Mouse (Mus musculus) midbrain, embryonic 13.5 days (tissue): ENCODE measurements around the gene Zfp592. TPM values are rescaled to one million over a fixed set of nuclear protein-coding genes. Genes with fewer than 3 reads are reported as not detected.

ENCODE experiments used
- ATAC-seq: fragments of 200-750 bp; cut with Nextera tagmentation; 2 replicates; pipeline ENCODE4 v1.8.0; 2017; ENCODE audit warnings: mild to moderate bottlenecking, moderate TSS enrichment, moderate library complexity
- H3K27ac ChIP-seq: fragments of 300-500 bp; sonication (generic); 2 replicates; pipeline ENCODE4 v1.5.1; 2015; ENCODE audit warnings: inconsistent platforms, mild to moderate bottlenecking, moderate library complexity
- H3K27me3 ChIP-seq: fragments of 300-500 bp; sonication (generic); 2 replicates; pipeline ENCODE4 v1.6.1; 2015; ENCODE audit warnings: mild to moderate bottlenecking, inconsistent platforms
- H3K36me3 ChIP-seq: fragments of 300-500 bp; sonication (generic); 2 replicates; pipeline ENCODE4 v1.6.1; 2015; ENCODE audit warnings: mild to moderate bottlenecking, inconsistent platforms
- H3K4me1 ChIP-seq: fragments of 300-500 bp; sonication (generic); replicated peaks from 2 replicates; pipeline ENCODE4 v1.6.1; 2015; ENCODE audit warnings: inconsistent platforms
- H3K4me2 ChIP-seq: fragments of 300-500 bp; sonication (generic); replicated peaks from 2 replicates; pipeline ENCODE4 v1.6.1; 2015; ENCODE audit warnings: moderate library complexity, mild to moderate bottlenecking, inconsistent platforms
- H3K4me3 ChIP-seq: fragments of 300-500 bp; sonication (generic); replicated peaks from 2 replicates; pipeline ENCODE4 v1.5.1; 2015; ENCODE audit warnings: mild to moderate bottlenecking, inconsistent platforms
- H3K9ac ChIP-seq: fragments of 300-500 bp; sonication (generic); replicated peaks from 2 replicates; pipeline ENCODE4 v1.6.1; 2015; ENCODE audit warnings: mild to moderate bottlenecking, inconsistent platforms
- H3K9me3 ChIP-seq: fragments of 300-500 bp; sonication (generic); 2 replicates; pipeline ENCODE4 v1.6.1; 2016; ENCODE audit warnings: mild to moderate bottlenecking, inconsistent platforms
- WGBS: fragments of 180-500 bp; shearing (Covaris S2); methylation state at CpG from one replicate; pipeline ENCODE4 v1.1.7; 2015; 5-methylcytosine and 5-hydroxymethylcytosine counted together
- polyA plus RNA-seq: library from polyadenylated mRNA; unstranded; fragments of >200 nt; fragmentation: Nextera tagmentation; extraction: Ambion mirVana; gene quantifications from 2 replicates; pipeline ENCODE4 v1.2.1, GENCODE M21; 2015

The Zfp592 gene
- polyA plus RNA-seq, 1 experiment from 2014 or later: 8.8 TPM

DNA sequence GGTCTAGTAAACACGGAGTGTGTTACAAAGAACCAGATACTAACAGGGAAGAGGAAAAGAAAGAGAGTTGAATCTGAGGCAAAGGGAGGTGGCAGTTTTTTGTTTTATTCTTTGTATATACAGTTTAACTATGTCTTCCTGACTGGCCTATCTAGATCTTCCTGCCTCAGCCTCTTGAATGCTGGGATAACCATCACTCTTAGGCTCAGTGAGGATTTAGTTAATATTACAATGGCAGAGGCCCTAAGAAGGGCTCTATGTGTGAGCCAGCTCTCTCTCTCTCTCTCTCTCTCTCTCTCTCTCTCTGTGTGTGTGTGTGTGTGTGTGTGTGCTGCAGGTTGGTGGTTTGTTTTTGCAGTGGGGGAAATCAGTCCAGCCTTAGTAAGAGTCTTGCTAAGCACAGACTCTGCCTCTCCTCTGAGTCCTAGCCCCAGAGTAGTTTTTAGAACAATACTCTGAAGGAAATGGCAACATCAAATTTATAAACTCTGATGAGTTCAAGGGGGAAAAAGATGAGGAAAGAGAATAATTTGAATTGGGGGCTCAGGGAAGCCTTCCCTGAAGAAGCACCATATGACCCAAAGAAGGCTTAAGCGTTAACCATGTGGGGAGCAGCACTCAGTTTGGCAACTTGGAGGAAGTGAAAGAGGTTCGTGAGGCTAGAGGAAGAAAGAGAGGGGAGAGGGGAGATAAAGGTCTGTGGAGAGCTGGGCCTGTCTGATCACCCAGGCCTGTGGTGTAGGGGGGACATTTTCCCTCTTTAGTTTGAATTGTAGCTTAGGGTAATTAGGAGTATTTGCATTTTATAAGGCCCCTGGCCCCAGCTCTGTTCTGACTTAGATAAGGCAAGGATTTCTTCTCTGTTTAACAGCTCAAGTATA, 2.0 kb downstream of the Zfp592 start:
- ATAC-seq: no peak
- Histone ChIP-seq H3K4me1 (peaks cover 49% of the 10 kb centered on the region), H3K4me3 (peak overlapping the region; percentile 91; the same call in 1 of the 2 replicates), H3K4me2 (peak overlapping the region; percentile 80), H3K36me3 (no peaks in the 10 kb centered on the region), H3K27me3 (no peaks in the 10 kb centered on the region), H3K9me3 (no peaks in the 10 kb centered on the region), H3K9ac (0 out of 2 replicates have a peak overlapping the region, but pooled peaks have one; percentile 1), H3K27ac (no peak overlapping the region)
- 76% methylated on average over 3 of the region's 3 CpGs for WGBS

DNA sequence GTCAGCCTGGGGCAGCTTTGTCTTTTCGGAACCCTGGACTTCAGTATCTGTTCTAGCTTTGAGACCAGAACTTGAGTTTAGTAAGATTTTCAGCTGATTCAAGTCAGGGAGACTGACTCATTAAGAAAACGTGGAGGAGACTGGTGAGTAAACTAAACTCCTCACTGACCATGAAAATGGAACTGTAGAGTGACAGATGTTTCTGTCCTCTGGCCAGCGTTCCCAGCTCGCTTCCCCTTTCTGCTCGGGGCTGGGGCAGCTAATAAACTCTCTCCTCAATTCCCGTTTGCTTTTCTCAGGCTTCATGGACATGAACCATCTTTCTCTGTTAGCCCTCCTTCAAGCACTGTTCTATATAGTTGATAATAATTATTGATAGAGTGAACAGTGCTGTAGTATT, 4.3 kb downstream of the Zfp592 start:
- no peaks in the 10 kb centered on the region for H3K9me3 ChIP-seq
- no peak overlapping the region for H3K4me3 ChIP-seq
- H3K4me2 ChIP-seq: no peak overlapping the region
- no peak overlapping the region for H3K27ac ChIP-seq
- WGBS: 82% methylated on average over 6 of the region's 6 CpGs
- ATAC-seq: no peak
- no peaks in the 10 kb centered on the region for H3K27me3 ChIP-seq
- H3K4me1 ChIP-seq: peaks cover 36% of the 10 kb centered on the region
- H3K36me3 ChIP-seq: no peaks in the 10 kb centered on the region
- H3K9ac ChIP-seq: no peak overlapping the region

- no peak overlapping the region for H3K27ac ChIP-seq
- no peak for ATAC-seq
- no peaks in the 10 kb centered on the region for H3K36me3 ChIP-seq
- no peak overlapping the region for H3K4me3 ChIP-seq
- WGBS: 97% methylated on average over 2 of the region's 2 CpGs
- H3K9ac ChIP-seq: no peak overlapping the region
- no peaks in the 10 kb centered on the region for H3K27me3 ChIP-seq
- H3K4me1 ChIP-seq: peaks cover 31% of the 10 kb centered on the region
- no peak overlapping the region for H3K4me2 ChIP-seq
- no peaks in the 10 kb centered on the region for H3K9me3 ChIP-seq
These were observed 6.1 kb downstream of the Zfp592 start for GRCm38 (mm10) chr7:80999536-80999935.

DNA sequence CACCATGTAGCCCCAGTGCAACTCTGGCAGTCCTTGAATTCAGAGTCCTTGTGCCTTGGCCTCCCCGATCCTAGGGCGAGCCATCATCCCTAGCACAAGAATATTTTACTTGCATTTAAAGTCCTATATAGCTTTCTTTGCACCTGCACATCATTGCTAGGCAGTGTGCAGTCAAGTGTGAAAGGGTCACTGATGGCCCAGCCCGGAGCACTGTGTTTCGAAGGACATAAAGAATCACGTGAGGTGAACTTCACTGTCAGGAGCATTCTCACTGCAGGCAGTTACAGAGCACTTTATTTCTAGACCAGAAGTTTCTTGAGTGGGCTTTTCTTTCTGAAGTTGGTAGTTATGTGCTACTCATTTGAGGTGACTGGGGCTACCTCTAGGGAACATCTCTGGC, 8.4 kb downstream of the Zfp592 start:
- WGBS: 54% methylated on average over 5 of the region's 5 CpGs
- Histone ChIP-seq H3K9ac (no peak overlapping the region), H3K9me3 (no peaks in the 10 kb centered on the region), H3K4me2 (no peak overlapping the region), H3K36me3 (no peaks in the 10 kb centered on the region), H3K27me3 (no peaks in the 10 kb centered on the region), H3K4me3 (no peak overlapping the region), H3K27ac (no peak overlapping the region), H3K4me1 (peaks cover 11% of the 10 kb centered on the region; the same call in 1 of the 2 replicates)
- ATAC-seq: no peak

GRCm38 (mm10) chr7:81004556-81005079, 11.1 kb downstream of the Zfp592 start:
- H3K4me2 ChIP-seq: no peak overlapping the region
- ATAC-seq: no peak
- no peak overlapping the region for H3K27ac ChIP-seq
- 80% methylated on average over 3 of the region's 3 CpGs for whole genome bisulfite sequencing
- 0 out of 2 replicates have a peak, but pooled peaks cover 4% of the 10 kb centered on the region for H3K4me1 ChIP-seq
- no peak overlapping the region for H3K9ac ChIP-seq
- H3K4me3 ChIP-seq: no peak overlapping the region
- peaks cover 4% of the 10 kb centered on the region; the same call in 1 of the 2 replicates for H3K36me3 ChIP-seq
- H3K9me3 ChIP-seq: no peaks in the 10 kb centered on the region
- no peaks in the 10 kb centered on the region for H3K27me3 ChIP-seq

- H3K27ac ChIP-seq: no peak overlapping the region
- WGBS: 82% methylated on average over 1 of the region's 1 CpGs
These were observed 12.5 kb downstream of the Zfp592 start for GRCm38 (mm10) chr7:81005969-81006368.

GRCm38 (mm10) chr7:81008285-81008684, 14.8 kb downstream of the Zfp592 start:
- Histone ChIP-seq H3K27ac (no peak overlapping the region), H3K9ac (no peak overlapping the region), H3K4me2 (no peak overlapping the region), H3K4me3 (no peak overlapping the region), H3K4me1 (no peaks in the 10 kb centered on the region), H3K27me3 (no peaks in the 10 kb centered on the region), H3K36me3 (peaks cover 18% of the 10 kb centered on the region), H3K9me3 (no peaks in the 10 kb centered on the region)
- ATAC-seq: no peak
- 77% methylated on average over 3 of the region's 3 CpGs for WGBS

More at GRCm38 (mm10) chr7:81005969-81006368, 12.5 kb downstream of the Zfp592 start:
- H3K27me3 ChIP-seq: no peaks in the 10 kb centered on the region
- H3K36me3 ChIP-seq: peaks cover 11% of the 10 kb centered on the region; the same call in 1 of the 2 replicates
- ATAC-seq: no peak
- H3K9me3 ChIP-seq: no peaks in the 10 kb centered on the region
- no peak overlapping the region for H3K4me2 ChIP-seq
- no peak overlapping the region for H3K4me3 ChIP-seq
- H3K4me1 ChIP-seq: 0 out of 2 replicates have a peak, but pooled peaks cover 4% of the 10 kb centered on the region
- no peak overlapping the region for H3K9ac ChIP-seq

DNA sequence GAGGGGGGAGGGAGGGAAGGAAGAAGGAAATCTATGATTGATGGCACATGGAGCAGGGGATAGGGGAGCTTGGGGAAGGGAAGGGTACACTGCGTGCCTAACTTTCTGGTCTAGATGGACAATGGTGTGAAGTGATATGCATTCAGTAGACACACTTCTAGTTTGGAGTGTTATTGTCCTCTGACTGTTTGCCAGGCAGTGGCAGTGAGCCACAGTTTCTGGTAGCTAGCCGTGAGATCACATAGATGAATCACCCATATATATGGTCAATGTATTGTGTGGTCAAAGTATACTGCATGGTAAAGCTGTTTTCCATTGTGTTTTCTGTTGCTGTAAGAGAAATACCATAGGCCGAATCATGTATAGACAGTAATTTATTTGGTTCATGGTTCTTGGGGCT, 18.1 kb downstream of the Zfp592 start:
- 96% methylated on average over 3 of the region's 3 CpGs for WGBS
- H3K9me3 ChIP-seq: no peaks in the 10 kb centered on the region
- H3K27me3 ChIP-seq: no peaks in the 10 kb centered on the region
- no peak for ATAC-seq
- no peak overlapping the region for H3K9ac ChIP-seq
- H3K4me2 ChIP-seq: no peak overlapping the region
- no peaks in the 10 kb centered on the region for H3K4me1 ChIP-seq
- H3K36me3 ChIP-seq: peaks cover 18% of the 10 kb centered on the region
- no peak overlapping the region for H3K27ac ChIP-seq
- H3K4me3 ChIP-seq: no peak overlapping the region

DNA sequence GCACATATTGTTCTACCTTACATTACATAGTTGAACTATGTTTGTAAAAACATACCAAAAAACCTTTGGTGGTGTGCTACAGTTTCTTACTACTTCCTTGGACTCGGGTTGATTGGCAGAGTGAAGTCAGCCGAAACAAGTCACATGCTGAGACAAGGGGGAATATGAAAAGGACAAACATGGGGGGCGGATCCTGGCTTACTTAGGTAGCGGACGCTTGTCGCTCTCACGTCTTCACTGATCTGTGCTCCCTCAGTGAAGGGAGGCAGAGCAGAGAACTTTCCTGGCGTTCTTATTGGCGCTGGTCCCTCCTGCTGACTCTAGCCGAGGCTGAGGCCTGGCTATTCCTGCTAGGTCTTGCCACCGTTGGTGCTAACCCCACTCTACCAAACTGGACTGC, 26.8 kb downstream of the Zfp592 start:
- Histone ChIP-seq H3K9me3 (no peaks in the 10 kb centered on the region), H3K27me3 (no peaks in the 10 kb centered on the region), H3K4me3 (no peak overlapping the region), H3K4me2 (no peak overlapping the region), H3K4me1 (no peaks in the 10 kb centered on the region), H3K36me3 (peaks cover 26% of the 10 kb centered on the region), H3K27ac (no peak overlapping the region), H3K9ac (no peak overlapping the region)
- ATAC-seq: no peak
- WGBS: 48% methylated on average over 11 of the region's 11 CpGs

- Histone ChIP-seq H3K9me3 (no peaks in the 10 kb centered on the region), H3K27me3 (no peaks in the 10 kb centered on the region), H3K9ac (no peak overlapping the region), H3K4me2 (no peak overlapping the region), H3K4me1 (no peaks in the 10 kb centered on the region), H3K36me3 (peaks cover 48% of the 10 kb centered on the region), H3K27ac (no peak overlapping the region), H3K4me3 (no peak overlapping the region)
- ATAC-seq: no peak
These were observed 29.2 kb downstream of the Zfp592 start for GRCm38 (mm10) chr7:81022731-81023130.

GRCm38 (mm10) chr7:81024118-81024517, 30.6 kb downstream of the Zfp592 start:
- Histone ChIP-seq H3K4me3 (no peak overlapping the region), H3K4me1 (no peaks in the 10 kb centered on the region), H3K9me3 (no peaks in the 10 kb centered on the region), H3K27ac (no peak overlapping the region), H3K27me3 (no peaks in the 10 kb centered on the region), H3K36me3 (peaks cover 54% of the 10 kb centered on the region), H3K9ac (no peak overlapping the region), H3K4me2 (no peak overlapping the region)
- 47% methylated on average over 5 of the region's 5 CpGs for WGBS
- ATAC-seq: no peak

DNA sequence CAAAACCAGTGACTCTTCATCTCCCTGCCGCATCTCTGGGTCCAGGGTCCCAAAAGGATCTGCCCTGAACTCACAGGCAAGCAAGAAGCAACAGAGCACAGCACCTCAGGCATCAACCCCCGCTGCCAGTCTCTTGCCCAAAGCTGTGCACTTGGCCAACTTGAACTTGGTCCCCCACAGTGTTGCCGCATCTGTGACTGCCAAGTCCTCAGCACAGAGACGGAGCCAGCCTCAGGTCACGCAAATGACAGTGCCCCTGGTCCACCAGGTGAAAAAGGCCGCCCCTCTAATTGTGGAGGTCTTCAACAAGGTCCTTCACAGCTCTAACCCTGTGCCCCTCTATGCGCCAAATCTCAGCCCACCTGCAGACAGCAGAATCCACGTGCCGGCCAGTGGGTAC, 31.2 kb downstream of the Zfp592 start:
- Histone ChIP-seq H3K4me1 (no peaks in the 10 kb centered on the region), H3K4me2 (no peak overlapping the region), H3K27ac (no peak overlapping the region), H3K9ac (no peak overlapping the region), H3K4me3 (no peak overlapping the region), H3K9me3 (no peaks in the 10 kb centered on the region), H3K27me3 (no peaks in the 10 kb centered on the region), H3K36me3 (peaks cover 59% of the 10 kb centered on the region)
- WGBS: 95% methylated on average over 9 of the region's 9 CpGs
- no peak for ATAC-seq
